8 mouse cellular contexts compared by ENCODE assay signal in the genomic region with DNA sequence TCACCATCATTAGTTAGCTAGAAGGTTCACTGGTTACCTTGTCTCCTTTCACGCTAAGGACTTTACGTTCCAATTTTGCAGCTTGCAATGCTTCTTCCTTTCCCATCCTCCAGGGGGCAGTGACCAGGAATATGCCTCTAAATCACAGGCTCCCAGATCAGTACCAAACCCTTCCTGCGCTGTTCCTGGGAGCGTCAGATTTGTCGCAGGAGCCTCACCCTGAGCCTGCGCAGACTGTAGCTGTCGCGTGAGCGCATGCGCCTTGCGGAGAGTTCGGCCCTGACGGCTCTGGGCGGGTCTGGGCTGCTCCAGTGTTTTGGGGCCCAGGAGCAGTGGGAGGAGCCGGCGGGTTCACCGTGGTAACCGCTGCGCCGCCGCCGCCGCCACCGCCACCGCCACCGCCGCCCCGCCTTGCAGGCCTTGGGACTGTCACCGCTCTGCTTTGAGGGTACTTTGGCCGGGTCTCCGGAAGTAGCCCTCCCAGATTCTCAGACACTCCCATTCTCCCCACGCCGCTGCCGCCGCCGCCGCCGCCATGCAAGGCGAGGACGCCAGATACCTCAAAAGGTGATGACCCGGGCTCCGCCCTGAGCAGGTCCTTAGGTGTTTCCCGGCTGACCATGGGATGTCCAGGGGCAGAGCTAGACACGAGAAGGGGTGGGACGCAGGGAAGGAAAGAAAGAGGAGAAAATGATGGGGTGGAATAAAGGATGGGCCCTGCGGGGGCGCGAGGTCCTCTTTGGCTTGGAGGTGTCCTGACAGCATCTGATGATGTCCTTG. TPM values are rescaled to one million over a fixed set of nuclear protein-coding genes. Genes with fewer than 3 reads are reported as not detected.
DNase-seq lines count a peak whose midpoint lies in the region; ATAC-seq lines count a peak whose summit lies in the region.

A gene (plus strand): TSS at position 248 of the 780 bp plus-strand sequence.

- no peaks in the 10 kb centered on the region for H3K4me1 ChIP-seq in hindbrain, embryonic 12.5 days

- H3K4me3 ChIP-seq in hindbrain, embryonic 12.5 days, result peak within 1 kb of the TSS; percentile 77

- H3K4me2 ChIP-seq in hindbrain, embryonic 12.5 days (replicated peaks), result peak within 1 kb of the TSS; percentile 69

- WGBS in hindbrain, embryonic 12.5 days, result under 1% methylated on average over 42 of the region's 48 CpGs

- peak within 1 kb of the TSS; percentile 90 for H3K27ac ChIP-seq in hindbrain, embryonic 12.5 days

- ATAC-seq in hindbrain, embryonic 12.5 days (ENCODE audit: low FRiP score), result peak; percentile 100

- H3K36me3 ChIP-seq in hindbrain, embryonic 12.5 days, result peaks cover 6% of the 10 kb centered on the region

- peak; percentile 99 for DNase-seq in NIH3T3 (ENCODE audit: low read depth)
- DNase-seq in cerebellum, postnatal 10 days, result peak; percentile 96 to 99
- DNase-seq in frontal cortex, postnatal 10 days (ENCODE audit: low spot score in 2 of 2), result peak; percentile 97 to 98
- peak; percentile 96 to 99 for DNase-seq in layer of hippocampus, postnatal 14 days (ENCODE audit: low spot score in 2 of 2)
- DNase-seq in lung, postnatal 14 days, result peak; percentile 96
- DNase-seq in retina, adult 2 months (ENCODE audit: low read depth, low spot score), result peak; percentile 98
- DNase-seq in thymus, postnatal 36 days, result peak; percentile 93 to 97

- no peaks in the 10 kb centered on the region for H3K9me3 ChIP-seq in hindbrain, embryonic 12.5 days (replicated peaks)

- peak within 1 kb of the TSS; percentile 81 for H3K9ac ChIP-seq in hindbrain, embryonic 12.5 days

- H3K27me3 ChIP-seq in hindbrain, embryonic 12.5 days, result no peaks in the 10 kb centered on the region

RNA-seq across cellular contexts. Expression of the gene that starts here (rescaled TPM):
- polyA plus RNA-seq in hindbrain, embryonic 12.5 days (2016; fragmentation: Nextera tagmentation; extraction: Ambion mirVana), result 74.6 and 87.3 TPM in 2 replicates
- 100 to 1,000 TPM; 195 to 199 TPM for total RNA-seq in layer of hippocampus, postnatal 14 days (2021)

Comparison
In these comparisons a context has a peak if more than half of its experiments do, and no peak if none do; other contexts are left out.
1. Peak in every context shown above with its lines: DNase-seq, ATAC-seq, H3K4me3 ChIP-seq and H3K27ac ChIP-seq.